Mouse (Mus musculus): ENCODE measurements at regions not wholly inside any gene's neighbourhood (a gene's known extent, or its start where the extent isn't known, plus 50 kb on each side); places are given as distances from the start of the nearest gene placed in this dataset.
"Not testable (repeated sequence)": the region's sequence is repeated elsewhere in the genome, so short reads cannot be mapped to it uniquely, and the experiment has no call there.

DNA sequence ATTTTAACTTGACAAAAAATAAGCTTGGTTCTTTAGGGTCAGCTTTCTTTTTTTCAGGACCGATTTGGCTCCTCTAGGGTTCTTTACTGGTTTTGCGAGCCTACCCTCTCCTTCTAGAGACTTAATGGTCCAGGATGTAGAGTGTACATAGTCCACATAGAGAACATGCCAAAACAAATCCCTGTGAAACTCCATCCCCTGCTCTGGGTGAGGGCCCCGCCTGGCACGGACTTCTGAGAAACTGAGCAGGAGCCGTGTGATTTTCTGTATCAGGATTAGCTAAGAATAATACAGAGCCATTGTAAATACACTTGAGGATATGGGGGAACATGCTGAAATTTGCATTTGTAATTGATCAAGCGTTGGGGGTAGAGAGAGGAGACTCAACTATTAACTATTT, 118.2 kb upstream of the Teddm2 start:
- DNase-seq (ENCODE audit: low spot score in 2 of 2) = no peak

DNA sequence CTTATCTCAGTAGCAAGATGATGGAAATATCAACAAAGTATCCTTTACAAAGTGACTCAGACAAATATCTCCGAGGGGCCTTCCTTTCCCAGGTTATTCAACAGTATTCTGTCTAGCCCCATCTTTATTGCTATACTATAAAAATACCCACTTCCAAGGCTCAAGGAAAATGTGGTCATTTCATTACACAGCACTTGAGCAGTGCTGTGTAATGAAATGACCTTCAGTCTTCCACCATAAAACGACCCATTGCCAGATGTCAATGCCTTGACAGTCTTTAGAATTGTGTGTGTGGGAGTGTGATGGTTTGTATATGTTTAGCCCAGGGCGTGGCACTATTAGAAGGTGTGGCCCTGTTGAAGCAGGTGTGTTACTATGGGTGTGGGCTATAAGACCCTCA, 124.3 kb upstream of the Teddm2 start:
- DNase-seq (ENCODE audit: low spot score in 2 of 2) = no peak

DNA sequence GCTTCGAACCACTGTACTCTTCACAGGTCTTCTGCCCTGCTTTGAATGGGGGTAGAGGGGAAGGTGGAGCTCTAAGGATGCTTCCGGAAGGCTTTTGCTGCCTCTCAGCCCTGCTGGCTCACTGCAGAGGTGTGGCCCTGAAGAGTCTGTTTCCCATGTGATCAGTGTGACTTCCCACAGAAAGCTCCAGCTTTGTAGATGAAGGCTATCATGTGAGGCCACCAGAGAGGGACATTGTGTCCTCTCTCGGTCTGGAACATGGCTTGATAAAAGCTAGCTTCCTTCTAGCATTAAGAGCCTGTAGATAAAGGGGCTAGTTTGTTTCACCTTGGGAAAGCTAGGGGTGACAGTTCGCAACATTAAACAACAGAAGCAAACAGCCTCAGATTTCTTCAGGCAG, 127.3 kb upstream of the Teddm2 start:
- DNase-seq (ENCODE audit: low spot score in 2 of 2) = no peak

- DNase-seq (ENCODE audit: low spot score in 2 of 2) = no peak
These were observed 129.8 kb upstream of the Teddm2 start for GRCm38 (mm10) chr1:154029826-154030225.

- peak; percentile 51 to 88 for DNase-seq (ENCODE audit: low spot score in 2 of 2)
These were observed 132.7 kb upstream of the Teddm2 start for GRCm38 (mm10) chr1:154032669-154033099.

DNA sequence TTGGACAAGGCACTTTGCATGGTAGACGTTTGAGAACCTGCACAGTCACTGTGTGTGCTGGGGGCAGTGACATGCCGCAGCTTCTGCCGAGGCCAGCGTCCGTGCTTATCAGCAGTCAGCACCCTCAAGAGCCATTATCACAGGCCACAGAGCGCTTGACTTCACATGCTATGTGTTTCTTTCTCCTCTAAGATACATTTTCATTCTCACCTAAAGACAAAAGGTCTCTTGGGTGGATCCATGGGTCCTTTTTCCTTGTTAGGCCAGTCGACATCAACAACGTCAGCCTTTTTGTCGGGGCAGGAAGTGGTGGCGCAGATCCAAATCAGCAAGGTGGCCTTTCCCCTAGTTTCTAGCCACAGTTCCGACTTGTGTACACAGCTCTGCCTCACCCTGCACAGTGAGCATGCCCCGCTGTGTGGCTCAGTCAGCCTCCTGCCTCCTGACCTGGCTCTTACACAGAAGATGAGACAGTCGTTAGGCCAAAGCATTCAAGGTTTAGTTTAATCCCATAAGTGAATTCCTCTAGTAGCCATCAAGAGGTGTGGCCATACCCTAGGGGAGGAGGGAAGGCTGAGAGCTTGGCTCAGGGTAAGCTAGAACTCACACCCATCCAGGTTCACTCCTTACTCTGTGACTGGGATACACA, 134.1 kb upstream of the Teddm2 start:
- DNase-seq (ENCODE audit: low spot score in 2 of 2) = peak in 1 of 2 experiments; percentile 58

- DNase-seq (ENCODE audit: low spot score in 2 of 2) = no peak
These were observed 136.8 kb upstream of the Teddm2 start for GRCm38 (mm10) chr1:154036729-154037270.

DNA sequence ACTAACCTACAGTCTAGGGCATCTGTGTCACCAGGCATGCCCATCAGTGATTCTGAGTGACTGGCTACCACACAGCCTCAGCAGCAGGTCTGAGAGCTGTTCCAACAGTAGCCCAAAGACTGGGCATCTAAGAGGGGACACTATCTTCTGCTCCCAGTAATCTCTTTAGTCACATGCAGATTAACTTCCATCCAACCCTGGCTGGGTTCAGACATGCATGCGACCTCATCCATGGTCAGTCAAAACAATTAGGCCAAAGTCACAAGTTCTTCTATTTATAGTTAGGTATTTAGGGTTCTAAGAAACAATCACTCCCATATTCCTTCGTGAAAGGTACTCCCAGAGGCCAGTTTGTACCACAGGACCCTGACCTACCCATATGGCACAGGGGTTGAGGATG, 138.2 kb upstream of the Teddm2 start:
- no peak for DNase-seq (ENCODE audit: low spot score in 2 of 2)

- DNase-seq (ENCODE audit: low spot score in 2 of 2) = no peak
These were observed 140.9 kb upstream of the Teddm2 start for GRCm38 (mm10) chr1:154040907-154041306.

GRCm38 (mm10) chr1:154042956-154043355, 142.9 kb upstream of the Teddm2 start:
- no peak for DNase-seq (ENCODE audit: low spot score in 2 of 2)

DNA sequence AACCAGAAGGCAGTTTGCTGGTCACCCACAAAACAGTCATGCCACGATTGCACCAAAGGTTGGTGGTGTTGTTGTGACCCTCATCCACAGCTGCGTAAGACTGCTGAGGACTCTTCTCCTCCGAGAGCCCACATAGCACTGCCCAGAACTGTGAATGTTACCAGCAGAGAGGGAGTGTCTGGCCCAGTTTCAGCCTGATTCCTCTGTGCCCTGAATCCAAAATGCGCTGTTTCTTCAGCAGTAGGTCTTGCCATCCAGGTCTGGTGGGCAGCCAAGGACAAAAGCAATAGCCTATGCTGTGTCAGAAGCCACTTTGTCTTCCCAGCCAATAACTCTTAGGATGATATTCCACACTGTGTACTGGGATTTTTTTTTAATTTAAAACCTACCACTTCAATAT, 144.7 kb upstream of the Teddm2 start:
- no peak for DNase-seq (ENCODE audit: low spot score in 2 of 2)

GRCm38 (mm10) chr1:154045951-154046350, 145.9 kb upstream of the Teddm2 start:
- DNase-seq (ENCODE audit: low spot score in 2 of 2) = no peak

DNA sequence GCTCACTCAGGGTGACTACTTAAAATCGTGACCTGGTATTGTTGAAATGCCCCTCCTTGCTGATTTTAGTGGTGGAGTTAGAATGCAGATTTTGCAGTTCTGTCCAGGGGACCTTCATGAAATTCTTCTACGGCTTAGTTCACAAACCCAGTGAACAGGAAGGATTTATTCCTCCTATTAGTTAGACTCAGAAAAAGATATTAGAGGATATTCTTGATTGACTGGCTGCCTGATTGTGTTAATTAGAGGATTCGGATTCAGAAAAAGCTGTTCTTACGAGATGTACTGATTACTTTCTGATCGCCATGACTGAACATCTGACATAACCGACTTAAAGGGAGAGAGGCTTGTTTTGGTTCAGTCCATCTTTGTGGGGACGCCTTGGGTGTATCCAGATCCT, 147.3 kb upstream of the Zfp648 start:
- no peak for DNase-seq (ENCODE audit: low spot score in 2 of 2)

- no peak for DNase-seq (ENCODE audit: low spot score in 2 of 2)
These were observed 146.1 kb upstream of the Zfp648 start for GRCm38 (mm10) chr1:154054874-154055273.

GRCm38 (mm10) chr1:154061397-154061796, 139.6 kb upstream of the Zfp648 start:
- DNase-seq (ENCODE audit: low spot score in 2 of 2) = not testable (repeated sequence)

DNA sequence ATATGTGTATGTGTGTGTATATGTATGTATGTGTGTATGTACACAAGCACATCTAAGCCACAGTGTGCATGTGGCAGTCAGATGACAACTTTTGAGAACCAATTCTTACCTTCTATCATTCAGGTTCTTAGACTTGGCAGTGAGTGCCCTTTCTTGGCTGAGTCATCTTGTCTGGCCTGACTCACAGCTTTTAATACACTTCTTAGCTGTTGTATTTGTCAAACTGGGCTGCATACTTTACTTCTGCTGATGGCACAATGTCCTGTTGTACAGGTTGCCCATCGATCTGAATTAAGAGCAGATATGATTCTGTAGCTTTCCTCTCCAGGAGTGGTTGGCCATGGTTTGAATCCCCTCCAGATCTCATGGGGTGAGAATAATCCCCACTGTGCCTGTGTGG, 139.1 kb upstream of the Zfp648 start:
- DNase-seq (ENCODE audit: low spot score in 2 of 2) = no peak

DNA sequence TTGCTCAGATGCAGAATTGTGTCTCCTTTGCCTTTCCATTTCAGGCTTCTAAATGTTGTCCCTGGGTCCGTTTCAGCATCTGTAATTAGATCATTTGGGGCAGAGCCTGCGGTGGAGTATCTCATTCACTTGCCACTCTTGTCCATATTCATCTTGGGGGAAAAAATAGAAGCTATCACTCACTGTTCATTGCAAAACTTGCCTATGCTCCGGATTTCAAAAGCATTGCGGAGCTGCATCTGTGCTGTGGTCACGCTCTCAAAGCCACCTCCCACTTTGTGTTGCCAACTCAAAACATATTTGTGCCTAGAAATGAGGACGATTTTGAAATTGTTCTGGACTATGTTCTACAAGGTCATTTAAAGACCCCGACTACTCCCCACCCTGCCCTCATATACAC, 138.3 kb upstream of the Zfp648 start:
- no peak for DNase-seq (ENCODE audit: low spot score in 2 of 2)

DNA sequence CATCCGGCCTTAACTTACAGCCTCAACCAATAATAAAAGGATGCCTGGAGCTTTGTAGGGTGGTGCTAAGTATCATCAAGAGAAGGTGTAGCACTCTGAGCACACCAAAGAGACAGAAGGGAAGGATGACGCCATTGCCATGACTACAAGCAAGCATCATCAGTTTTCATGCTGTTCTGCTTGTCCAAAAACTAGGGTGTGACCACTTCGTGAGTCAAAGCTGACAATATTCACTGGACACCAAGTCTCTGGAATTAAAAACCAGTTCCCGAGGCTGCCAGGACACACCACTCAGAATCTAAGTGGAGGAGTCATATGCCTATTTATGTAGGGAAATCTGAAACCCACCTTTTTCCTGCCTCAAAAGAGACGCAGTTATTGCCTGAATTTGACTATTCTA, 136.4 kb upstream of the Zfp648 start:
- no peak for DNase-seq (ENCODE audit: low spot score in 2 of 2)

- DNase-seq (ENCODE audit: low spot score in 2 of 2) = no peak
These were observed 135.4 kb upstream of the Zfp648 start for GRCm38 (mm10) chr1:154065336-154066329.

DNA sequence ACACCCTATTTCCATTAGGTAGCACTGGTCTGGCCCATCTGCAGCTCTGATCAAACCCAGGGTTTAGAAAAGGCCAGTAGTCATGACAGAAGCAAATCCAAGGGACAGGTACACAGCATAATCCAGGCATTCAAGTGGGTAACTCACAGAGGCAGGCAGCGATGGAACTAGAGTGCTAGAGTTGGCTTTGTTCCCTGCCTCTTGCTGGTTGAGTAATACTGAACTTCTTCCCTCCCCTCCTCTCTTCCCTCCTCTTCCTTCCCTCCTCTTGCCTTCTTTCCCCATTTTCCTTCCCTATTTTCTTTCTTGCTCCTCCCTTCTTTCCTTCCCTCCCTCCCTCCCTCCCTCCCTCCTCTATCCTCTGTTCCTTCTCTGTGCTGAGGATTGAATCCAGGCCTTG, 133.1 kb upstream of the Zfp648 start:
- DNase-seq (ENCODE audit: low spot score in 2 of 2) = no peak

DNA sequence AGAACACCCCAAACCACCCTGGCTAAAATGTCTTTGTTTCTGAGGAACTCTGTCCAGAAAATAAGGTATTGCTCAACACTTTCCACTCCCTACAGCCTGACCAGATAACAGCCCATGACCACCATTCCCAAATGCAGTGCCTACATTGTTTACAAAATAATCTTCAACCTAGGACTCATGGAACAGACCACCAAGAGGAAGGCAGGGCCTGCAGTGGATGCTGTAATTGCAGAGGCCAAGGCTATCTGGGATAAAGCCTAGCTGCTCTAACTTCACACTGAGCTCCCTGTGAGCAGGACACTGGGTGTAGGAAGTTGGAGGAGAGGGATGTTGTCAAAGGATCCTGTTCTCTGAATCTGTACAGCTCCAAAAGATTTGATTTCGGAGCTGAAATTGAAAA, 126.7 kb upstream of the Zfp648 start:
- no peak for DNase-seq (ENCODE audit: low spot score in 2 of 2)

DNA sequence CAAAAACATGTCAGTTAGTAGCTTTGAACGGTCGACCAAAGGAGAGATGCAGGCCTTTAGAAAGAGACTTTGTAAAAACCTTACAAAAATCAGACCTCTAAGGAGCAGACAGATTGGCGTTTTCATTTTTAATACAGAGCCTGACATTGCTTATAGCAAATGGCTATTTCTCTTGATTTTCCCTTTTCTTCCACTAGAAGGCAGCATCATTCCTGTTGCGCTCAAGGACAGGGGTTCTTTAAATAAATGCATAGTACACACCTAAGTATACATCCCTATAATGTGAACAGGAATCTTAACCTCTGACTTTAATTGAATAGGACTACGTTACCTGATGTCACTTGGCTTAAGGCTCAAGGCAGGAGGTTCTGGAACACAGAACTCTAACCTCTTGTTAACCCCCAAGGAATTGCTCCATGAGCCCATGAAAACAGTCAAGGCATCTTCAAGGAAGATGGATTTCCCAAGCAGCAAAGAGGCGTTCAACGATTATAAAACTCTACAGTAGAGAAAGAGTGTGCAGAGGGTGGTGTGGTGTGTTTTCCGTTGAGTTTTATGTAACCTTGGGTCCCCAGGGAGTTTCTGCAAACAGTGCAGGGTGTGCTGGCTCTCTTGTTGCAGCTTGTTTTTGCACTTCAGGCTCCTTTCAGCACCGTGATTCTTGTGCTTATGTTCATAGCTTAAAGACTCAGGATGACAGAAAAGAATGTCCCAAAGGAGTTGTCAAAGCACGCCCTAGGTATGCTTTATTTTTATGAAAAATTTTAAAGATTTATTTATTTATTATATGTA, 124.1 kb upstream of the Zfp648 start:
- no peak for DNase-seq (ENCODE audit: low spot score in 2 of 2)

Data from left cerebral cortex, adult 9 months (tissue).